15 mouse cellular contexts compared by ENCODE assay signal in genomic region chr15:86051152-86051551, GRCm38 (mm10). TPM values are rescaled to one million over a fixed set of nuclear protein-coding genes. Genes with fewer than 3 reads are reported as not detected.
DNase-seq lines count a peak whose midpoint lies in the region; ATAC-seq lines count a peak whose summit lies in the region.
"Had no signal": no experiment of that assay in that cellular context is flagged by ENCODE, and none has a peak within 500 bp of the region (broad histone marks: within the 10 kb centered on the region; RNA-seq: fewer than 3 reads in every experiment).

No protein-coding gene starts in this region.

- DNase-seq in thymus, postnatal 4 days, result peak; percentile 16
- no peak for DNase-seq in thymus, postnatal 14 days
- no peak for DNase-seq in gastrocnemius, adult 8-10 months (ENCODE audit: low spot score in 2 of 2)
- no peak for DNase-seq in adrenal gland, postnatal 10 days
- no peak for DNase-seq in urinary bladder, adult 18-20 months (ENCODE audit: low spot score in 2 of 2)
- no peak for DNase-seq in lung, postnatal 25 days (ENCODE audit: low spot score)
- DNase-seq: heart, adult 18-20 months; kidney, adult 8-10 months; right cerebral cortex, postnatal 25 days had no signal

- 9% methylated on average over 10 of the region's 10 CpGs for WGBS in liver, embryonic 16.5 days (ENCODE audit: insufficient replicate concordance)

- peak overlapping the region; percentile 84 for H3K27ac ChIP-seq in liver, embryonic 16.5 days (ENCODE audit: low read length)
- H3K27ac ChIP-seq: hindbrain, embryonic 10.5 days; limb, embryonic 15.5 days; neural tube, embryonic 12.5 days had no signal

- no peaks in the 10 kb centered on the region for H3K27me3 ChIP-seq in liver, embryonic 16.5 days (ENCODE audit: control insufficient read depth, insufficient read depth, low read depth, low read length)
- H3K27me3 ChIP-seq: limb, embryonic 15.5 days; neural tube, embryonic 12.5 days had no signal

- H3K36me3 ChIP-seq in liver, embryonic 16.5 days (ENCODE audit: control insufficient read depth, insufficient read depth), result no peaks in the 10 kb centered on the region
- H3K36me3 ChIP-seq: hindbrain, embryonic 10.5 days; limb, embryonic 15.5 days; neural tube, embryonic 12.5 days had no signal

- peak overlapping the region; percentile 61 for H3K4me2 ChIP-seq in liver, embryonic 16.5 days (ENCODE audit: low read depth, low read length)
- H3K4me2 ChIP-seq: limb, embryonic 15.5 days; midbrain, embryonic 11.5 days; neural tube, embryonic 12.5 days had no signal

- H3K4me3 ChIP-seq in liver, embryonic 16.5 days (ENCODE audit: low read depth, low read length), result peak overlapping the region; percentile 36
- H3K4me3 ChIP-seq: hindbrain, embryonic 10.5 days; limb, embryonic 15.5 days; neural tube, embryonic 12.5 days had no signal

- H3K9me3 ChIP-seq in liver, embryonic 16.5 days (replicated peaks; ENCODE audit: control insufficient read depth, low read length), result no peaks in the 10 kb centered on the region
- H3K9me3 ChIP-seq: hindbrain, embryonic 10.5 days; limb, embryonic 15.5 days; neural tube, embryonic 12.5 days had no signal

- peaks cover 40% of the 10 kb centered on the region for H3K4me1 ChIP-seq in liver, embryonic 16.5 days (ENCODE audit: control insufficient read depth, low read depth, low read length)
- H3K4me1 ChIP-seq: neural tube, embryonic 12.5 days had no signal

- peak overlapping the region; percentile 53 for H3K9ac ChIP-seq in liver, embryonic 16.5 days (ENCODE audit: low read depth, low read length)
- H3K9ac ChIP-seq: limb, embryonic 15.5 days; neural tube, embryonic 12.5 days had no signal

- ATAC-seq in erythroblast, adult 5-6 weeks (replicated peaks; ENCODE audit: low FRiP score, poor library complexity, severe bottlenecking), result peak; percentile 70
- ATAC-seq in liver, embryonic 16.5 days (ENCODE audit: low read depth), result peak; percentile 84

RNA-seq across cellular contexts. Expression of gene Gramd4, which starts 6.3 kb away (rescaled TPM):
- total RNA-seq in erythroblast, adult 5-6 weeks (2015; ENCODE audit: low replicate concordance), result 3.3 and 7.3 TPM in 2 replicates
- 8.4 and 11.0 TPM in 2 replicates for total RNA-seq in erythroblast, adult 5-6 weeks (2017; ENCODE audit: low replicate concordance)
- polyA plus RNA-seq in liver, embryonic 16.5 days (2015; fragmentation: Nextera tagmentation; extraction: Ambion mirVana), result 3.4 and 3.5 TPM in 2 replicates
- total RNA-seq in gastrocnemius, adult 8-10 months (2022), result 1 to 10 TPM; 5.8 to 9.2 (median 8.1) TPM
- 10 to 100 TPM; 13.9 to 22.1 TPM for total RNA-seq in adrenal gland, postnatal 10 days (2021)

RNA-seq across cellular contexts. Expression of gene Celsr1, which starts 17.6 kb away (rescaled TPM):
- total RNA-seq in erythroblast, adult 5-6 weeks (2015; ENCODE audit: low replicate concordance), result 0.38 and 1.5 TPM in 2 replicates
- 0.60 and 0.98 TPM in 2 replicates for total RNA-seq in erythroblast, adult 5-6 weeks (2017; ENCODE audit: low replicate concordance)
- 0.02 and 0.09 TPM in 2 replicates for polyA plus RNA-seq in liver, embryonic 16.5 days (2015; fragmentation: Nextera tagmentation; extraction: Ambion mirVana)
- total RNA-seq in gastrocnemius, adult 8-10 months (2022), result under 1 TPM; 0.02 to 0.36 (median 0.10) TPM
- total RNA-seq in adrenal gland, postnatal 10 days (2021), result 1 to 10 TPM; 4.4 to 6.5 TPM
